8 mouse cellular contexts compared by ENCODE assay signal in the genomic region with DNA sequence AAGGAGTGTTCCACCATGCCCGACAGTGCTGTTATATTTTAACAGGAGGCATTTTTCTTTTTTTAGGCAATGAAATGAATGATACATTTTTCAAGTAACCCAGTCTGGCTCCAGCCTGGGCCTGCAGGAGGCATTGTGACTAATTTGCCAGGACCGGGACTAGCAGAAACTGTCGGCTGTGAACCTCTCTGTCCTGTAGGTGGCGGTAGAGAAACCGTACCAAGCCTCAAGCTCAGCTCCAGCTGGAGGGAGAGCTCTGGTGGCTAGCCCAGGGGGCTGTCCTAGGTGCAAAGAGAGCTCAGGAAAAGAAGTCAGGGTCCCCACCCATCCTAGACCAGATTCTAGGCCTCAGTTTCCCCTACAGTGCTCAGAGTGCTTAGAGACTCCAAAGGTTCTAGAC. TPM values are rescaled to one million over a fixed set of nuclear protein-coding genes. Genes with fewer than 3 reads are reported as not detected.
A peak's percentile ranks its signal among the peaks of the same experiment; 100 is the strongest.
DNase-seq lines count a peak whose midpoint lies in the region; ATAC-seq lines count a peak whose summit lies in the region.

No protein-coding gene starts in this region.

- peak; percentile 71 for ATAC-seq in hindbrain, embryonic 12.5 days (ENCODE audit: low FRiP score)

- H3K27ac ChIP-seq in hindbrain, embryonic 12.5 days: no peak overlapping the region

- no peak overlapping the region for H3K4me2 ChIP-seq in hindbrain, embryonic 12.5 days (replicated peaks)

- no peaks in the 10 kb centered on the region for H3K27me3 ChIP-seq in hindbrain, embryonic 12.5 days

- no peak overlapping the region for H3K4me3 ChIP-seq in hindbrain, embryonic 12.5 days

- no peaks in the 10 kb centered on the region for H3K9me3 ChIP-seq in hindbrain, embryonic 12.5 days (replicated peaks)

- WGBS in hindbrain, embryonic 12.5 days: 4% methylated on average over 5 of the region's 5 CpGs

- no peak overlapping the region for H3K9ac ChIP-seq in hindbrain, embryonic 12.5 days

- peak; percentile 97 for DNase-seq in NIH3T3 (ENCODE audit: low read depth)
- DNase-seq in cerebellum, adult 18-20 months: peak; percentile 79 to 80
- DNase-seq in forelimb bud, embryonic 11.5 days (ENCODE audit: low read depth, low spot score): peak; percentile 90
- peak; percentile 83 to 88 for DNase-seq in layer of hippocampus, postnatal 10 days (ENCODE audit: low spot score in 2 of 2)
- peak; percentile 95 for DNase-seq in lung, postnatal 36 days
- DNase-seq in right cerebral cortex, postnatal 10 days (ENCODE audit: low spot score in 2 of 2): peak; percentile 87 to 89
- peak; percentile 77 to 83 for DNase-seq in urinary bladder, postnatal 36 days (ENCODE audit: low spot score in 2 of 2)

- H3K4me1 ChIP-seq in hindbrain, embryonic 12.5 days: no peaks in the 10 kb centered on the region

- H3K36me3 ChIP-seq in hindbrain, embryonic 12.5 days: no peaks in the 10 kb centered on the region

RNA-seq across cellular contexts. Expression of a gene that starts 37.4 kb away (rescaled TPM):
- polyA plus RNA-seq in hindbrain, embryonic 12.5 days (2016; fragmentation: Nextera tagmentation; extraction: Ambion mirVana): 40.2 and 41.6 TPM in 2 replicates
- total RNA-seq in layer of hippocampus, postnatal 10 days (2021): 10 to 100 TPM; 46.0 to 48.9 TPM

RNA-seq across cellular contexts. Expression of a gene that starts 38.4 kb away (rescaled TPM):
- 5.9 and 6.2 TPM in 2 replicates for polyA plus RNA-seq in hindbrain, embryonic 12.5 days (2016; fragmentation: Nextera tagmentation; extraction: Ambion mirVana)
- 1 to 10 TPM; 3.4 TPM for total RNA-seq in layer of hippocampus, postnatal 10 days (2021)

RNA-seq across cellular contexts. Expression of a gene that starts 46.5 kb away (rescaled TPM):
- polyA plus RNA-seq in hindbrain, embryonic 12.5 days (2016; fragmentation: Nextera tagmentation; extraction: Ambion mirVana): 12.6 and 15.5 TPM in 2 replicates
- 10 to 100 TPM; 34.8 to 38.0 TPM for total RNA-seq in layer of hippocampus, postnatal 10 days (2021)
